Mouse (Mus musculus): ENCODE data around the gene Phldb3. TPM values are rescaled to one million over a fixed set of nuclear protein-coding genes. Genes with fewer than 3 reads are reported as not detected.

The Phldb3 gene
- polyA plus RNA-seq, 1 experiment from 2014 or later: 0.33 TPM

DNA sequence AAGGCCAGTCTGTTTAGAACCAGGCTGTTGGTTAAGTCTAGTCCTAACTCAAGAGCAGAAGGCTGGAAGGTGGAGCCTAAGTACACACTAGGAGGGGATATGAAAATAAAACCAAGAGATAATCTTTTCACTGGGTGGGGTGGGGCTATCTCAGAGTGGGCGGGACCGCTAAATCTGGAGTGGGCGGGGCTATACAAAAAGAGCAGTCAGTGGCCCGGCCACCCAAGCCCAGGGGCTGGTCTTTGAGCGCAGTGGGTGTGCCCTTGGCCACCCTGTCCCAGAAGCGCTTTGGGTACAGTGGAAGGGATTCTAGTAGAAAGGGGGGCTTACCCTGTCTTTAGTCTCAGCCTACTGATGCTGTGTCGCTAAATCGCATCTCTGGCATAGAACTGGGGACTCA lies 23.7 kb upstream of the Phldb3 start:
- DNase-seq (peak; percentile 71), ATAC-seq (ENCODE audit: insufficient read depth) (peak; percentile 83)
- 9% methylated on average over 8 of the region's 8 CpGs for WGBS
- Histone ChIP-seq H3K4me3 (ENCODE audit: low read depth, low read length) (peak overlapping the region; percentile 47), H3K4me1 (ENCODE audit: insufficient read depth) (peaks cover 4% of the 10 kb centered on the region; the same call in 1 of the 2 replicates), H3K27ac (ENCODE audit: low read depth) (no peak overlapping the region), H3K4me2 (peak overlapping the region; percentile 82), H3K27me3 (ENCODE audit: insufficient read depth, low read length) (peaks cover 24% of the 10 kb centered on the region), H3K9me3 (ENCODE audit: low read depth, low read length) (no peaks in the 10 kb centered on the region; the same call in 1 of the 2 replicates), H3K9ac (peak overlapping the region; percentile 60), H3K36me3 (ENCODE audit: insufficient read depth) (no peaks in the 10 kb centered on the region)
- no peak for TF ChIP-seq CTCF (IDR thresholded peaks at IDR 0.05; ENCODE audit: low read depth)

DNA sequence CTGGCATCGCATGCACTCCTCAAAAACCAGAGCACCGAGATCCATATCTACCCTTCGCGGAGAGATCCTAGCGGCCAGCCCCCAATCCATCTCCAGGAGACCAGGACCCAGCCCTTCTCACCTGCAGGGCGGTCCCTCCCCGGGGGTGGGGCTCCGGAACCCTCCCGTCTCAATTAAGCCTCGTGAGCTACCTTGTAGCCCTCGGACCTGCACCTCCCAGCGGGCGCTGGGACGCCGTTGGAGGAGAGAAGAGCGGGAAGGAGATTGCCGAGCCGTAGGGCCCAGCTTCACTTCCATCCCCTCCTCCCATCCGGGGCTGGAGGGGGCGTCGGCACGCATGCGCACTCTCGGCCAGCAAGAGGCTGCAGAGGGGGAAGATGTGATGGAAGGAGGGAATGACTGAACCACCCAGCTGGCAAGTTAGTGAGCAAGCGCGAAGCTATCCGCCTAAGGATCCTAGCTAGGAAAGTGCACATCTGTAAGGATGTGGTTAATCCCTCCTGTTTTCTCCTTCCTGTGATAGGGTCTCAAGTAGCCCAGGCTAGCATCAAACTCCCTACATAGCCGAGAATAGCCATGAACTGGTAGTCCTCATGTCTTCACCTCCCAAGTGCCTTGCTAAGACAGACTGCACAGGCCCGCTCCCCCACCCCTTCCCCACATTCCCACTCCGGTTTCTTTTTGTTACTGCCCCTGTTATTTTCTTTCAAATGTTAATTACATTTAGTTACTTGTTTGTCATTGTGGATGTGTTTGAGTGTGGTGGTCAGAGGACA lies 23.0 kb upstream of the Phldb3 start, which contains the start of the genes Ethe1 and Zfp575:
Gene Ethe1, plus strand, starts transcription at position 214 of the 776 bp plus-strand sequence.
Gene Zfp575, minus strand, starts transcription at position 312 of the 776 bp plus-strand sequence.
- DNase-seq (peak; percentile 85), ATAC-seq (ENCODE audit: insufficient read depth) (peak; percentile 50)
- peak within 1 kb of the TSS; percentile 36; the same call in 1 of the 2 replicates for H3K27ac ChIP-seq (ENCODE audit: low read depth)
- peaks cover 4% of the 10 kb centered on the region; the same call in 1 of the 2 replicates for H3K4me1 ChIP-seq (ENCODE audit: insufficient read depth)
- H3K9me3 ChIP-seq (ENCODE audit: low read depth, low read length): no peaks in the 10 kb centered on the region; the same call in 1 of the 2 replicates
- H3K9ac ChIP-seq: peak within 1 kb of the TSS; percentile 60
- peaks cover 24% of the 10 kb centered on the region for H3K27me3 ChIP-seq (ENCODE audit: insufficient read depth, low read length)
- H3K4me3 ChIP-seq (ENCODE audit: low read depth, low read length): peak within 1 kb of the TSS; percentile 47
- H3K36me3 ChIP-seq (ENCODE audit: insufficient read depth): no peaks in the 10 kb centered on the region
- 7% methylated on average over 30 of the region's 30 CpGs for WGBS
- H3K4me2 ChIP-seq: peak within 1 kb of the TSS; percentile 82
- no peak for TF ChIP-seq CTCF (IDR thresholded peaks at IDR 0.05; ENCODE audit: low read depth)

DNA sequence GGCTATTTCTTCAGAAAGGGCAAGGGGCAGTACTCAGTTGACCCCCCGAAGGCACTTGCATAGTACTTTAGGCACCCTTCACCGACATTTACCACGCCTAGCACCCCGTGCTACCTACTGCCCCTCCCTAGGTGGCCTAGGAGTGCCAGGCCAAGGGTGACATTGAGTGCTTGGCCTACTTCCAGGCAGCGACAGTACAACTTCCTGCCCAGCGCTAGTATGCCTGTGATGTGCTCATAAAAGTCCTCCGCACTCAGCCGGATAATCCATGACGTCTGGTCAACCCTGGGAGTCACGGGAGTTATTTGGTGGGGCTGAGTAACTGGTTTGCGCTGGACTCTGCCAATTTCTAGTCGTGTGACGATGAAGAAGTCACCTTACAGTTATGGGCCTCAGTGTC lies 22.2 kb upstream of the Phldb3 start:
- no peak for TF ChIP-seq CTCF (IDR thresholded peaks at IDR 0.05; ENCODE audit: low read depth)
- H3K4me3 ChIP-seq (ENCODE audit: low read depth, low read length): no peak overlapping the region
- no peaks in the 10 kb centered on the region; the same call in 1 of the 2 replicates for H3K9me3 ChIP-seq (ENCODE audit: low read depth, low read length)
- H3K4me1 ChIP-seq (ENCODE audit: insufficient read depth): peaks cover 4% of the 10 kb centered on the region; the same call in 1 of the 2 replicates
- H3K27me3 ChIP-seq (ENCODE audit: insufficient read depth, low read length): peaks cover 24% of the 10 kb centered on the region
- DNase-seq: peak; percentile 67
- no peak overlapping the region for H3K4me2 ChIP-seq
- no peaks in the 10 kb centered on the region for H3K36me3 ChIP-seq (ENCODE audit: insufficient read depth)
- no peak overlapping the region for H3K9ac ChIP-seq
- ATAC-seq (ENCODE audit: insufficient read depth): no peak
- H3K27ac ChIP-seq (ENCODE audit: low read depth): no peak overlapping the region
- WGBS: 54% methylated on average over 13 of the region's 13 CpGs

GRCm38 (mm10) chr7:24591735-24592134 lies 18.8 kb upstream of the Phldb3 start:
- ATAC-seq (ENCODE audit: insufficient read depth) (no peak), DNase-seq (no peak)
- no peak overlapping the region for H3K9ac ChIP-seq
- no peak overlapping the region for H3K27ac ChIP-seq (ENCODE audit: low read depth)
- TF ChIP-seq CTCF (IDR thresholded peaks at IDR 0.05; ENCODE audit: low read depth): no peak
- peaks cover 3% of the 10 kb centered on the region for H3K27me3 ChIP-seq (ENCODE audit: insufficient read depth, low read length)
- H3K4me2 ChIP-seq: no peak overlapping the region
- no peaks in the 10 kb centered on the region for H3K36me3 ChIP-seq (ENCODE audit: insufficient read depth)
- peaks cover 4% of the 10 kb centered on the region; the same call in 1 of the 2 replicates for H3K4me1 ChIP-seq (ENCODE audit: insufficient read depth)
- no peaks in the 10 kb centered on the region for H3K9me3 ChIP-seq (ENCODE audit: low read depth, low read length)
- WGBS: 60% methylated on average over 5 of the region's 5 CpGs
- H3K4me3 ChIP-seq (ENCODE audit: low read depth, low read length): no peak overlapping the region

DNA sequence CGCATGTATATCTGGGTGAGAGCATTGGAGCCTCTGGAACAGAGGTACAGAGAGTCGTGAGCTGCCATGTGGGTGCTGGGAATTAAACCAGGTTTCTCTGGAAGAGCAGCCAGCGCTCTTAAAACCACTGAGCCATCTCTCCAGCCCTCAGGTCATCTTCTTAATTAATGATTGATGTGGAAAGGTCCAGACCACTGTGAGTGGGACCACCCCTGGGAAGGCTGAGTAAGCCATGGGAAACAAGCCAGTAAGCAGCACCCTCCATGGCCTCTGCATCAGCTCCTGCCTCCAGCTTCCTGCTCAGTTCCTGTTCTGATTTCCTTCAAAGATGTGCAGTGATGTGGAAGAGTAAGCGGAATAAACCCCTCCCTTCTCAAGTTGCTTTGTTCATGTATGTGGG lies 18.4 kb upstream of the Phldb3 start:
- Histone ChIP-seq H3K4me1 (ENCODE audit: insufficient read depth) (peaks cover 4% of the 10 kb centered on the region; the same call in 1 of the 2 replicates), H3K36me3 (ENCODE audit: insufficient read depth) (no peaks in the 10 kb centered on the region), H3K27me3 (ENCODE audit: insufficient read depth, low read length) (no peaks in the 10 kb centered on the region), H3K9ac (no peak overlapping the region), H3K4me2 (no peak overlapping the region), H3K4me3 (ENCODE audit: low read depth, low read length) (no peak overlapping the region), H3K9me3 (ENCODE audit: low read depth, low read length) (no peaks in the 10 kb centered on the region), H3K27ac (ENCODE audit: low read depth) (no peak overlapping the region)
- no peak for TF ChIP-seq CTCF (IDR thresholded peaks at IDR 0.05; ENCODE audit: low read depth)
- DNase-seq (no peak), ATAC-seq (ENCODE audit: insufficient read depth) (no peak)
- 50% methylated on average over 4 of the region's 4 CpGs for WGBS

GRCm38 (mm10) chr7:24592781-24593180 lies 17.8 kb upstream of the Phldb3 start:
- no peak for TF ChIP-seq CTCF (IDR thresholded peaks at IDR 0.05; ENCODE audit: low read depth)
- Histone ChIP-seq H3K36me3 (ENCODE audit: insufficient read depth) (no peaks in the 10 kb centered on the region), H3K27ac (ENCODE audit: low read depth) (no peak overlapping the region), H3K27me3 (ENCODE audit: insufficient read depth, low read length) (no peaks in the 10 kb centered on the region), H3K4me1 (ENCODE audit: insufficient read depth) (peaks cover 2% of the 10 kb centered on the region; the same call in 1 of the 2 replicates), H3K9me3 (ENCODE audit: low read depth, low read length) (no peaks in the 10 kb centered on the region), H3K4me3 (ENCODE audit: low read depth, low read length) (no peak overlapping the region), H3K4me2 (no peak overlapping the region), H3K9ac (no peak overlapping the region)
- no peak for DNase-seq
- no peak for ATAC-seq (ENCODE audit: insufficient read depth)
- WGBS: 72% methylated on average over 6 of the region's 6 CpGs

- H3K9ac ChIP-seq: peak overlapping the region; percentile 53
- ATAC-seq (ENCODE audit: insufficient read depth) (peak; percentile 93), DNase-seq (peak; percentile 82)
- H3K9me3 ChIP-seq (ENCODE audit: low read depth, low read length): no peaks in the 10 kb centered on the region
- no peaks in the 10 kb centered on the region; the same call in 1 of the 2 replicates for H3K4me1 ChIP-seq (ENCODE audit: insufficient read depth)
- peak overlapping the region; percentile 53 for H3K4me3 ChIP-seq (ENCODE audit: low read depth, low read length)
- TF ChIP-seq CTCF (IDR thresholded peaks at IDR 0.05; ENCODE audit: low read depth): no peak
- peak overlapping the region; percentile 73 for H3K4me2 ChIP-seq
- no peaks in the 10 kb centered on the region for H3K36me3 ChIP-seq (ENCODE audit: insufficient read depth)
- no peak overlapping the region for H3K27ac ChIP-seq (ENCODE audit: low read depth)
- 1% methylated on average over 39 of the region's 39 CpGs for WGBS
- no peaks in the 10 kb centered on the region for H3K27me3 ChIP-seq (ENCODE audit: insufficient read depth, low read length)
Measured at GRCm38 (mm10) chr7:24593621-24594308, 16.8 kb upstream of the Phldb3 start.
